Mouse (Mus musculus) lung, postnatal 0 days (tissue): ENCODE measurements around the gene Fshr.

ENCODE experiments used
- CTCF ChIP-seq: IDR thresholded peaks from 2 replicates; pipeline ENCODE4 v1.5.1; 2016; ENCODE audit warnings: antibody characterized with exemption, mild to moderate bottlenecking
- EP300 ChIP-seq: IDR thresholded peaks from 2 replicates; pipeline ENCODE4 v1.6.1; 2016; ENCODE audit warnings: antibody characterized with exemption, mild to moderate bottlenecking, control low read depth

DNA sequence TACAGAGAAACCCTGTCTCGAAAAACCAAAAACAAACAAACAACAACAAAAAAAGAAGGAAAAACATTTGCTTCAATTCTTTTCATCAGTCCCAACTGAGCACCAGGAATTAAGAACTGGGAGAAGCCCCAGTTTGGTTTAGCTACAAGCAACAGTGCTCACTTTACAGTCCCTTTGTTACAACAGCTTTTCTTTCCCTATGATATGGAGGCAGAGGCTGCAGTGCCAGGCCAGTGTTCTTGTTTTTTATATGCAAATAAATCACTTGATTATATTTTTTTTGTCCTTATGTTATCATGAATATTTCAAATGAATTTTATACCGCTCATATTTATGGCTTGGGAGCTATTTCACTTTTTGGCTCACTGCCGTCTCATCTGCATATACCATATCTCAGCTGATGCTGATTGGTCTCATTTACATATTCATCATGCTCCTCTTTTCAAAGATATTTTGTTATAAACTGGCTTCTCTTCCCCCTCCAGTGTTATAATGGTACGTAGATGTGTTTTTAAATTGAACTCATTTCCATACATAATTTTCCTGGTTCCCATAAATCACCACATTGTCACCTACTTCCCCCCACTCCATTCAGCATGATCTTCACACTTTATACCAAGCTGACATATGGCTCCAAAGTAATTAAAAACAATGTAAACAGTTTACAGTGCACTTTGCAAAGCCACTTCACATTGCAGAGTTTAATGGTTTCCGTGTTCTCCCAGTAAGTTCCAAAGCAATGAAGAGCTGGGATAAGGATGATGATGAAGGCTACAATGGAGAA, 110.6 kb downstream of the Fshr start:
- TF ChIP-seq CTCF (no peak), EP300 (no peak)
